In genomic region chr1:153059626-153060025, GRCm38 (mm10) we compare ENCODE assay signal across 32 mouse cellular contexts.
DNase-seq lines count a peak whose midpoint lies in the region; ATAC-seq lines count a peak whose summit lies in the region.
"Had no signal": no experiment of that assay in that cellular context is flagged by ENCODE, and none has a peak within 500 bp of the region (broad histone marks: within the 10 kb centered on the region; RNA-seq: fewer than 3 reads in every experiment).

No protein-coding gene starts in this region.

- H3K27me3 ChIP-seq in hindbrain, embryonic 10.5 days (ENCODE audit: insufficient read depth, poor library complexity, severe bottlenecking) = peaks cover 9% of the 10 kb centered on the region; the same call in 1 of the 2 replicates
- peaks cover 7% of the 10 kb centered on the region; the same call in 1 of the 2 replicates for H3K27me3 ChIP-seq in hindbrain, embryonic 14.5 days (ENCODE audit: control insufficient read depth, insufficient read depth, low read length)
- H3K27me3 ChIP-seq in embryonic facial prominence, embryonic 10.5 days (replicated peaks; ENCODE audit: low read depth, poor library complexity, severe bottlenecking) = 0 out of 2 replicates have a peak, but pooled peaks cover 14% of the 10 kb centered on the region
- H3K27me3 ChIP-seq: heart, embryonic 15.5 days; limb, embryonic 15.5 days had no signal

- no peaks in the 10 kb centered on the region for H3K9me3 ChIP-seq in hindbrain, embryonic 10.5 days
- no peaks in the 10 kb centered on the region for H3K9me3 ChIP-seq in hindbrain, embryonic 14.5 days (ENCODE audit: control insufficient read depth, low read length)
- no peaks in the 10 kb centered on the region for H3K9me3 ChIP-seq in embryonic facial prominence, embryonic 10.5 days
- H3K9me3 ChIP-seq: forebrain, embryonic 13.5 days; heart, embryonic 10.5 days; heart, embryonic 15.5 days; limb, embryonic 15.5 days; neural tube, embryonic 12.5 days had no signal

- ATAC-seq in hindbrain, embryonic 14.5 days (ENCODE audit: low FRiP score) = no peak
- no peak for ATAC-seq in monocyte, adult 5-6 weeks (replicated peaks; ENCODE audit: insufficient number of reproducible peaks, low FRiP score, low TSS enrichment, poor library complexity, severe bottlenecking)
- ATAC-seq: CD4-positive, CD25-positive, alpha-beta regulatory T cell, adult 4 months; forebrain, embryonic 13.5 days; intestine, postnatal 0 days; midbrain, embryonic 16.5 days had no signal

- H3K4me3 ChIP-seq in hindbrain, embryonic 10.5 days = no peak overlapping the region
- no peak overlapping the region for H3K4me3 ChIP-seq in hindbrain, embryonic 14.5 days (replicated peaks; ENCODE audit: low read length)
- no peak overlapping the region for H3K4me3 ChIP-seq in embryonic facial prominence, embryonic 10.5 days
- H3K4me3 ChIP-seq: forebrain, embryonic 13.5 days; heart, embryonic 10.5 days; heart, embryonic 15.5 days; limb, embryonic 15.5 days; myocyte; neural tube, embryonic 12.5 days had no signal

- no peaks in the 10 kb centered on the region for H3K36me3 ChIP-seq in hindbrain, embryonic 10.5 days
- H3K36me3 ChIP-seq in hindbrain, embryonic 14.5 days (replicated peaks; ENCODE audit: control insufficient read depth, insufficient read depth) = no peaks in the 10 kb centered on the region
- no peaks in the 10 kb centered on the region for H3K36me3 ChIP-seq in embryonic facial prominence, embryonic 10.5 days (replicated peaks)
- H3K36me3 ChIP-seq: heart, embryonic 10.5 days; heart, embryonic 15.5 days; limb, embryonic 15.5 days; neural tube, embryonic 12.5 days had no signal

- 70% methylated on average over 9 of the region's 9 CpGs for WGBS in hindbrain, embryonic 10.5 days
- WGBS in hindbrain, embryonic 14.5 days = 49% methylated on average over 9 of the region's 9 CpGs
- WGBS in embryonic facial prominence, embryonic 10.5 days = 84% methylated on average over 9 of the region's 9 CpGs

- peak; percentile 68 for DNase-seq in cerebellum, adult 11-12 months
- no peak for DNase-seq in cerebellum, adult 11 months
- no peak for DNase-seq in hindbrain, embryonic 10.5 days (ENCODE audit: low spot score)
- DNase-seq in hindbrain, embryonic 14.5 days (ENCODE audit: low spot score) = no peak
- DNase-seq in 3T3-L1 (ENCODE audit: low read depth, low spot score) = peak; percentile 36
- DNase-seq in brain, adult 2 months (ENCODE audit: low read depth, low spot score) = peak; percentile 85
- no peak for DNase-seq in embryonic facial prominence, embryonic 10.5 days (ENCODE audit: low spot score)
- DNase-seq: adrenal gland, postnatal 10 days; gastrocnemius, postnatal 14 days; heart, postnatal 36 days; kidney, adult 9 months; kidney, postnatal 10 days; layer of hippocampus, postnatal 36 days; left cerebral cortex, postnatal 4 days; lung, embryonic 14.5 days; lung, postnatal 14 days; right cerebral cortex, adult 18-20 months; right cerebral cortex, postnatal 4 days; thymus, adult 18-20 months; thymus, postnatal 36 days had no signal

- H3K4me2 ChIP-seq in hindbrain, embryonic 14.5 days (replicated peaks) = no peak overlapping the region
- H3K4me2 ChIP-seq: forebrain, embryonic 13.5 days; heart, embryonic 15.5 days; limb, embryonic 15.5 days; lung, embryonic 14.5 days; neural tube, embryonic 12.5 days had no signal

- peak overlapping the region; percentile 74 for H3K27ac ChIP-seq in hindbrain, embryonic 10.5 days
- no peak overlapping the region for H3K27ac ChIP-seq in hindbrain, embryonic 14.5 days
- no peak overlapping the region for H3K27ac ChIP-seq in embryonic facial prominence, embryonic 10.5 days (replicated peaks)
- H3K27ac ChIP-seq: forebrain, embryonic 13.5 days; heart, embryonic 10.5 days; heart, embryonic 15.5 days; limb, embryonic 15.5 days; liver, embryonic 14.5 days; neural tube, embryonic 12.5 days; stomach, postnatal 0 days had no signal

- peaks cover 33% of the 10 kb centered on the region for H3K4me1 ChIP-seq in hindbrain, embryonic 10.5 days (replicated peaks)
- H3K4me1 ChIP-seq in hindbrain, embryonic 14.5 days (replicated peaks; ENCODE audit: control insufficient read depth, insufficient read depth, low read length) = peaks cover 16% of the 10 kb centered on the region
- H3K4me1 ChIP-seq in embryonic facial prominence, embryonic 10.5 days = peaks cover 8% of the 10 kb centered on the region

- no peak overlapping the region for H3K9ac ChIP-seq in hindbrain, embryonic 14.5 days
- H3K9ac ChIP-seq: forebrain, embryonic 13.5 days; heart, embryonic 15.5 days; limb, embryonic 15.5 days; liver, embryonic 14.5 days; lung, embryonic 14.5 days; neural tube, embryonic 12.5 days had no signal

Comparison
In these comparisons a context has a peak if more than half of its experiments do, and no peak if none do; other contexts are left out.
1. DNase-seq: peak in cerebellum, adult 11-12 months (single experiment), 3T3-L1 (single experiment) and brain, adult 2 months (single experiment); none in cerebellum, adult 11 months (single experiment), hindbrain, embryonic 10.5 days (single experiment), hindbrain, embryonic 14.5 days (single experiment) and embryonic facial prominence, embryonic 10.5 days (single experiment).